Mouse (Mus musculus) liver, embryonic 13.5 days (tissue): ENCODE results near the gene Sorbs1. TPM values are rescaled to one million over a fixed set of nuclear protein-coding genes. Genes with fewer than 3 reads are reported as not detected.
A peak's percentile ranks its signal among the peaks of the same experiment; 100 is the strongest.

Source experiments
- ATAC-seq: fragments of 200-750 bp; cut with Nextera tagmentation; 2 replicates; pipeline ENCODE4 v1.8.0; 2017; ENCODE audit warnings: low read depth, mild to moderate bottlenecking, moderate number of reproducible peaks, moderate library complexity
- DNase-seq: peaks from one replicate; pipeline ENCODE4 v3.0.0; 2022
- H3K27ac ChIP-seq: fragments of 300-500 bp; sonication (generic); 2 replicates; pipeline ENCODE4 v1.5.1; 2015; ENCODE audit warnings: moderate library complexity, mild to moderate bottlenecking, inconsistent platforms
- H3K27me3 ChIP-seq: fragments of 300-500 bp; sonication (generic); 2 replicates; pipeline ENCODE4 v1.6.1; 2015; ENCODE audit warnings: mild to moderate bottlenecking, inconsistent platforms
- H3K36me3 ChIP-seq: fragments of 300-500 bp; sonication (generic); 2 replicates; pipeline ENCODE4 v1.6.1; 2015; ENCODE audit warnings: mild to moderate bottlenecking, inconsistent platforms
- H3K4me1 ChIP-seq: fragments of 300-500 bp; sonication (generic); replicated peaks from 2 replicates; pipeline ENCODE4 v1.6.1; 2015; ENCODE audit warnings: inconsistent platforms
- H3K4me2 ChIP-seq: fragments of 300-500 bp; sonication (generic); 2 replicates; pipeline ENCODE4 v1.6.1; 2015; ENCODE audit warnings: inconsistent platforms, mild to moderate bottlenecking, moderate library complexity
- H3K4me3 ChIP-seq: fragments of 300-500 bp; sonication (generic); replicated peaks from 2 replicates; pipeline ENCODE4 v1.5.1; 2015; ENCODE audit warnings: mild to moderate bottlenecking, inconsistent platforms
- H3K9ac ChIP-seq: fragments of 300-500 bp; sonication (generic); 2 replicates; pipeline ENCODE4 v1.6.1; 2015; ENCODE audit warnings: mild to moderate bottlenecking, inconsistent platforms
- H3K9me3 ChIP-seq: fragments of 300-500 bp; sonication (generic); replicated peaks from 2 replicates; pipeline ENCODE4 v1.6.1; 2016; ENCODE audit warnings: inconsistent platforms
- WGBS: fragments of 180-500 bp; shearing (Covaris S2); methylation state at CpG from one replicate; pipeline ENCODE4 v1.1.7; 2015; ENCODE audit not compliant: insufficient replicate concordance; 5-methylcytosine and 5-hydroxymethylcytosine counted together
- polyA plus RNA-seq: library from polyadenylated mRNA; unstranded; fragments of >200 nt; fragmentation: Nextera tagmentation; extraction: Ambion mirVana; gene quantifications from 2 replicates; pipeline ENCODE4 v1.2.1, GENCODE M21; 2015

Gene Sorbs1
- polyA plus RNA-seq, 1 experiment from 2014 or later: 28.8 TPM

GRCm38 (mm10) chr19:40498162-40498725 lies 15.3 kb downstream of the Sorbs1 start:
- DNase-seq (no peak), ATAC-seq (no peak)
- Histone ChIP-seq H3K4me3 (no peak overlapping the region), H3K4me2 (no peak overlapping the region), H3K9ac (no peak overlapping the region), H3K27ac (no peak overlapping the region), H3K4me1 (peaks cover 56% of the 10 kb centered on the region), H3K27me3 (no peaks in the 10 kb centered on the region), H3K9me3 (no peaks in the 10 kb centered on the region), H3K36me3 (no peaks in the 10 kb centered on the region; the same call in 1 of the 2 replicates)
- 79% methylated on average over 6 of the region's 6 CpGs for WGBS

GRCm38 (mm10) chr19:40496509-40497267 lies 16.9 kb downstream of the Sorbs1 start:
- ATAC-seq (no peak), DNase-seq (no peak)
- WGBS: 84% methylated on average over 11 of the region's 11 CpGs
- Histone ChIP-seq H3K9ac (no peak overlapping the region), H3K4me3 (no peak overlapping the region), H3K4me1 (peaks cover 70% of the 10 kb centered on the region), H3K27me3 (no peaks in the 10 kb centered on the region), H3K9me3 (no peaks in the 10 kb centered on the region), H3K27ac (no peak overlapping the region), H3K4me2 (no peak overlapping the region), H3K36me3 (no peaks in the 10 kb centered on the region; the same call in 1 of the 2 replicates)

- H3K36me3 ChIP-seq: no peaks in the 10 kb centered on the region; the same call in 1 of the 2 replicates
- ATAC-seq (no peak), DNase-seq (no peak)
- H3K4me3 ChIP-seq: no peak overlapping the region
- H3K27ac ChIP-seq: no peak overlapping the region
- no peaks in the 10 kb centered on the region for H3K9me3 ChIP-seq
- H3K4me2 ChIP-seq: no peak overlapping the region
- 39% methylated on average over 4 of the region's 4 CpGs for WGBS
- H3K4me1 ChIP-seq: peaks cover 76% of the 10 kb centered on the region
- no peaks in the 10 kb centered on the region for H3K27me3 ChIP-seq
- no peak overlapping the region for H3K9ac ChIP-seq
These were observed 17.5 kb downstream of the Sorbs1 start for GRCm38 (mm10) chr19:40496071-40496470.

GRCm38 (mm10) chr19:40492902-40493301 lies 20.7 kb downstream of the Sorbs1 start:
- 59% methylated on average over 9 of the region's 9 CpGs for WGBS
- no peak overlapping the region for H3K27ac ChIP-seq
- peaks cover 81% of the 10 kb centered on the region for H3K4me1 ChIP-seq
- no peaks in the 10 kb centered on the region for H3K27me3 ChIP-seq
- H3K36me3 ChIP-seq: no peaks in the 10 kb centered on the region
- H3K4me3 ChIP-seq: no peak overlapping the region
- ATAC-seq (no peak), DNase-seq (no peak)
- H3K9ac ChIP-seq: no peak overlapping the region
- no peaks in the 10 kb centered on the region for H3K9me3 ChIP-seq
- H3K4me2 ChIP-seq: no peak overlapping the region

GRCm38 (mm10) chr19:40491442-40491841 lies 22.1 kb downstream of the Sorbs1 start:
- DNase-seq (no peak), ATAC-seq (no peak)
- Histone ChIP-seq H3K9ac (no peak overlapping the region), H3K4me1 (peaks cover 89% of the 10 kb centered on the region), H3K4me2 (no peak overlapping the region), H3K27ac (no peak overlapping the region), H3K36me3 (no peaks in the 10 kb centered on the region), H3K27me3 (no peaks in the 10 kb centered on the region), H3K9me3 (no peaks in the 10 kb centered on the region), H3K4me3 (no peak overlapping the region)
- WGBS: 72% methylated on average over 2 of the region's 2 CpGs

- Histone ChIP-seq H3K27ac (no peak overlapping the region; the same call in 1 of the 2 replicates), H3K9ac (no peak overlapping the region), H3K9me3 (no peaks in the 10 kb centered on the region), H3K4me2 (no peak overlapping the region), H3K4me3 (no peak overlapping the region), H3K27me3 (no peaks in the 10 kb centered on the region), H3K4me1 (peaks cover 86% of the 10 kb centered on the region), H3K36me3 (no peaks in the 10 kb centered on the region)
- ATAC-seq (no peak), DNase-seq (no peak)
- WGBS: 23% methylated on average over 8 of the region's 8 CpGs
These were observed 22.8 kb downstream of the Sorbs1 start for GRCm38 (mm10) chr19:40490765-40491164.

- peak overlapping the region; percentile 59 for H3K4me2 ChIP-seq
- H3K4me1 ChIP-seq: peaks cover 79% of the 10 kb centered on the region
- H3K36me3 ChIP-seq: no peaks in the 10 kb centered on the region
- ATAC-seq (peak; percentile 70), DNase-seq (peak; percentile 20)
- peak overlapping the region; percentile 44 for H3K9ac ChIP-seq
- peak overlapping the region; percentile 18; the same call in 1 of the 2 replicates for H3K4me3 ChIP-seq
- H3K27me3 ChIP-seq: no peaks in the 10 kb centered on the region
- 26% methylated on average over 6 of the region's 6 CpGs for WGBS
- no peaks in the 10 kb centered on the region for H3K9me3 ChIP-seq
- H3K27ac ChIP-seq: no peak overlapping the region
These were observed 23.9 kb downstream of the Sorbs1 start for GRCm38 (mm10) chr19:40489633-40490032.

- peak overlapping the region; percentile 51 for H3K27ac ChIP-seq
- H3K36me3 ChIP-seq: 0 out of 2 replicates have a peak, but pooled peaks cover 5% of the 10 kb centered on the region
- H3K4me2 ChIP-seq: peak overlapping the region; percentile 59
- H3K4me1 ChIP-seq: peaks cover 72% of the 10 kb centered on the region
- DNase-seq (peak; percentile 42), ATAC-seq (peak; percentile 87)
- H3K9me3 ChIP-seq: no peaks in the 10 kb centered on the region
- WGBS: 15% methylated on average over 8 of the region's 8 CpGs
- H3K4me3 ChIP-seq: peak overlapping the region; percentile 18; the same call in 1 of the 2 replicates
- H3K27me3 ChIP-seq: no peaks in the 10 kb centered on the region
- H3K9ac ChIP-seq: peak overlapping the region; percentile 44
These were observed 24.6 kb downstream of the Sorbs1 start for GRCm38 (mm10) chr19:40488853-40489454.

GRCm38 (mm10) chr19:40487561-40487960 lies 26.0 kb downstream of the Sorbs1 start:
- Histone ChIP-seq H3K9ac (no peak overlapping the region), H3K27ac (no peak overlapping the region; the same call in 1 of the 2 replicates), H3K4me1 (peaks cover 62% of the 10 kb centered on the region), H3K27me3 (no peaks in the 10 kb centered on the region), H3K9me3 (no peaks in the 10 kb centered on the region), H3K4me2 (no peak overlapping the region), H3K36me3 (0 out of 2 replicates have a peak, but pooled peaks cover 7% of the 10 kb centered on the region), H3K4me3 (no peak overlapping the region)
- 79% methylated on average over 11 of the region's 11 CpGs for WGBS
- ATAC-seq: no peak
- DNase-seq: no peak

- Histone ChIP-seq H3K36me3 (0 out of 2 replicates have a peak, but pooled peaks cover 7% of the 10 kb centered on the region), H3K27me3 (no peaks in the 10 kb centered on the region), H3K9me3 (no peaks in the 10 kb centered on the region), H3K9ac (no peak overlapping the region), H3K4me2 (no peak overlapping the region), H3K4me3 (no peak overlapping the region), H3K27ac (no peak overlapping the region), H3K4me1 (peaks cover 32% of the 10 kb centered on the region)
- 71% methylated on average over 6 of the region's 6 CpGs for WGBS
- ATAC-seq: no peak
- DNase-seq: no peak
These were observed 32.5 kb downstream of the Sorbs1 start for GRCm38 (mm10) chr19:40481115-40481514.

- no peaks in the 10 kb centered on the region for H3K9me3 ChIP-seq
- H3K4me1 ChIP-seq: peaks cover 42% of the 10 kb centered on the region
- 70% methylated on average over 10 of the region's 10 CpGs for WGBS
- no peaks in the 10 kb centered on the region for H3K36me3 ChIP-seq
- H3K27ac ChIP-seq: no peak overlapping the region
- H3K4me2 ChIP-seq: no peak overlapping the region
- DNase-seq (no peak), ATAC-seq (no peak)
- H3K9ac ChIP-seq: no peak overlapping the region
- no peak overlapping the region for H3K4me3 ChIP-seq
- H3K27me3 ChIP-seq: no peaks in the 10 kb centered on the region
These were observed 35.4 kb downstream of the Sorbs1 start for GRCm38 (mm10) chr19:40478161-40478575.
